Mouse (Mus musculus) thymus, postnatal 10 days (tissue): ENCODE results near the gene Gapdhs.
"Not testable (repeated sequence)": the region's sequence is repeated elsewhere in the genome, so short reads cannot be mapped to it uniquely, and the experiment has no call there.

Source experiments
- DNase-seq, 2 experiments: peaks; one replicate each; pipeline ENCODE4 v3.0.0; 2021; ENCODE audit warnings: low spot score in 2 of 2

Gapdhs gene

DNA sequence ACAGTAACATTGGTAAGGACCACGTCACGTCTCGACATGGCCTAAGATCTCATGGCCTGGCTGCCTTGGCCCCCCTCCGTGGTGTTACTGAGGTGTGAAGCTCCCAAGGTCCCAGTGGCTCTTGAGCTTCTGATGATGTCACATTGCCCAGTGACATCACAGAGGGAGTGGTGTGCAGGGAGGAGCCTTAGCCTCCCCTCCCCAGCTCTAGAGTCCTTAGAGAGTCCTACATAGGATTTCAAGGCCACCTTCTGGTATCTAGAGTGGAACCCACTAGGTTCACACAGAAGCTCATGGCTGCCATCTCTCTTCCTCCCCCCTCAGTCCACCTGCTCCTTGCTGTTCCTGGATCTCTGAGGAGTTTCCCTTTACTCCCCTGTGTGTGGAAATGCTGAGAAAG is at the start of gene Gapdhs:
TSS of gene Gapdhs (minus strand) at position 65 of the 400 bp plus-strand sequence.
- not testable (repeated sequence) for DNase-seq

DNA sequence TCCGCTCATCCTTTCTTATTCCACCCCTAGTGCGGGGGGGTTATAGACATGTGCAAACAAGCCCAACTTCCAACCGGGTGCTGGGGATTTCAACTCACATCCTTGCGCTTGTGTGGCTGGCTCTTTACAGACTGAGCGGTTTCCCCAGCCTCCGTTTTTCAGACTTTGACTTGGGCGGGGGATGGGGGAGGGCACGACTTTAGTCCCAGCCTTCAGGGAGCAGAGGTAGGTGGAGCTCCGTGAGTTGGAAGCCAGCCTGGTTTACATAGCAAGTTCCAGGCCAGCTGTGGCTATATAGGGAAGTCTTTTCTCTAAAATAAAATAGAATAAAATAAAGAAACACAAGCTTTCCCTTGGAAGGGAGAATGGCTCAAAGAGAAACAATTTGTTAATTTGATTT is 48.4 kb upstream of the Gapdhs start:
- no peak for DNase-seq

DNA sequence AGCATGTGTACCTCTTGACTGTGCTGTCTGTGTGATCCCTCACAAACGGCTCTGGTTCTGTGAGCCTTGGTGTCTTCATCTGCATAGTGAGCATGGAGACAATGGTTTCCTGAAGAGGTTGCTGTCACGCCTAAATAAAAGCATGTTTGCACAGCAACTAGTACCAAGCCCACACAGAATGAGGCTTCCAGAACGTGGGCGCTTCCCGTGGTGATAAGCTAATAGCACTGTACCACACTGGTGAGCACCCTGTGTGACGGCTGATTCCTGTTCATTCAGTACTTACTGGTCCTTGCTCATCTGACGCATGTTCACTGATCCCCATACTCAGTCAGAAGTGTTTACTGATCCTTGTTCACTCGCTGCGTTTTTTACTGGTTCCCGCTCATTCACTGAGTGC is 46.7 kb upstream of the Gapdhs start:
- DNase-seq: no peak

DNA sequence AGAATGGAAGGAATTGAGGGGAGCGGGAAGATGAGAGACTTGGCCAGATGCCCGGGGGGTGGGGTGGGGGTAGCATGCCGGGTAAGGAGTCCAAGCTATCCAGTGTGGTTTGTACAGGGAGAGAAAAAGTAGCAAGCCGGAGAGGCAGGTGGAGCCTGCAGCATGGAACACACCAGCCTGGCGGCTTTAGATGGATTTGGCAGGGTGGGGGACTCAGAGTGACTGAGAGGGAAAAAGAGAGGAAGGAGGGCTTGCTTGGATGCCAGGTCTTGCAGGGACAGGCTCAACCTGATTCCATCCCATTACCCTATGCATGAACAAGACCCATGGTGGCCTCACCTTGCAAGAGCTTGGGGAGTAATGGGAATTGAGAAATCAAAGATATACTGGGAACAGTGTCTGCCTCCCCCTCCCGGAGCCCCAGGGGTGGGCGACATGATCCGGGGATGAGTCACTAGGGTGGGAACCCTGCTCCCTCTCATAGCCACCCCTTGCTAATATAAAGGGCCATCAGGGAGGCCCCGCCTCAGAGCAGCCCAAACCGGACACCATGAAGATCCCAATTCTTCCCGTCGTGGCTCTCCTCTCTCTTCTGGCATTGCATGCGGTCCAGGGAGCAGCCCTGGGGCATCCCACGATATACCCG is 44.0 kb upstream of the Gapdhs start, which contains the start of gene Krtdap:
TSS of gene Krtdap (plus strand) at position 520 of the 646 bp plus-strand sequence.
- DNase-seq: no peak

DNA sequence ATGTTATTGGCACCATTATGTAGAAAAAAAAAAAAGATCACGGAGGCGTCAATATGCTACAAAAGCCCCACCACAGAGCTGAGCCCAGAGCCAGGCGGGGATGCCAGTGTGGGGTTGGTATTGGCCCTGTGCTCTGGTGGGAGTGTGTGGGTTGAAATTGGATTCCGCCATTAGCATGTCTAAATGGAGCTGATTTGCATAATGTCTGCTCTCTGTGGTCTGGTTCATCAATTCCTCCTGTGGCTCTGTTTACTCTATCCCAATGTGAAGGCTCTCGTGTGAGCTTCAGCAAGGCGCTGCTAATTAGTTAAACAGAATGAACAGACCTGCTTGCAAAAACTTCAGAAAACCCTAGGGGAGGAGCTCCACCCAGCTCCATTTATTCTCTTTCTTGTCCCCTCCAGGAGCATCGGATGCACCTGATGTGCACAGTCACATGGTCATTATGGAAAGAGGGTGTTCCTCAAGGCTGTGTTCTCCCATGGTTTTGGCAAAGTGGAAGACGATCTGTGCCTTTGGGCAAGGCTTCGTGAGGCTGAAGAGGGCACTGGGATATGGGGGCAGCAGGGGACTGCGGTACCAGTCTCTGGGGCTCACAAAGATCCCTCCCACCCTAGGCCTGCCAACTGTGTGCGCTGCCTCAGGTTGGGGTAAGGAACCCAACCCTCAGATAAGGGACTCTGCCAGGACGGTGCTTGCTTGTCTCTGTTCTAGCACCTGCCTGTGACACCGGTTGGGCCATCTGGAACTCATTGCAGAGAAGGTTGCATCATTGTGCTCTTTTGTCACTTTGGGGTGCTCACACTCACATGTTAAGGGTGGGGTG is 42.5 kb upstream of the Gapdhs start:
- DNase-seq: no peak

DNA sequence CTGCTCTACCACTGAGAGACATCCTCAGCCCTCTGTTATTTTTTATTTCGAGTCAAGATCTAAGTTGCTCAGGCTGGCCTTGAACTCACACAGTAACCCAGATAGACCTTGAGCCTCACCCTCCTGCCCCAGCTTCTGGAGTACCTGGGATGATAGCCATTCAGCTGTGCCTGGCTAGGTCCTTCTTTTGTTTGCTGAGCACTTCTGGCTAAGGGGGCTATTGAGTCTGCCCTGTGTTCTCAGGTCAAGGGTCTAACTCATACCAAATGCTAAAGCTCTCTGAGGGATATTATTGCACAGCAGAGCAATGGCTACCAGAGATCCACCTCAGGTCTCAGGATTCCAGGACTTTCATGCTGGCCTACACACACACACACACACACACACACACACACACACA is 41.7 kb upstream of the Gapdhs start:
- no peak for DNase-seq

DNA sequence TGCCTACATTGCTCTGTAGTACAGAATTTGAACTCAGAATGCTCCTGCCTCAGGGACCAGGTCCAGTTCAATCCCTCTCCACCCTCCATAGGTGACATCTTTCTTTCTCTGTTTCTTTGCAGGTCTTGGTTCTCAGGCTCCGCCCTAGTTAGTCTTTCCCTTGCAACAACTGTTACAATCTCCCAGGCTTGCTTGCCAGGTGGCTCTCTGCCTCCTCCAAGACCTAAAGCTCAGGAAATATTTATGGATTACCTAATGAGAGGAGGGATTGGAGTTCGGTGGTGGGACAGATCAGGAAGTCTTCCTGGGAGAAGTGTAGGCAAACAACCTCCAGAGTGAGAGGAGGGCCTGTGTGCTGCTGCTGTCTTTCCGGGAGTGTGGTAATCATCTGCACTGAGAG is 39.2 kb upstream of the Gapdhs start:
- DNase-seq: no peak

DNA sequence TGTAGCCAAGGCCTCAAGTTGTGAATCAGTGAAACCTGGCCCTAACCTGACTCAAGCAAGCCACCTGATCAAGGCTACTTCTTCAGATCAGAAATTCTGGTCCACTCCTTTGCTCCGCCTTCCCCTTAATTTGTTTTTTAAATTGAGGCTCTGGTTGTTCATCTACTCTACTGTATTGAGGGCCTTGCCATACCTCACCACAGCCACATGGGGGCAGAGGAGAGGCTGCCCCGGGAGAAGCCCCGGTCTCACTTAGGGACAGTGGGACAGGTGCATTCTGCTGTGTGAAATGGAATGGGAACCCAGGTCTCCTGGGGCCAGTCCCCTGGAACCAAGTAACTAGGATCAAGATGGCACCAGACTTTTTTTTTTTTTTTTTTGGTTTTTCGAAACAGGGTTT is 38.3 kb upstream of the Gapdhs start:
- peak in 1 of 2 experiments; percentile 31 for DNase-seq

DNA sequence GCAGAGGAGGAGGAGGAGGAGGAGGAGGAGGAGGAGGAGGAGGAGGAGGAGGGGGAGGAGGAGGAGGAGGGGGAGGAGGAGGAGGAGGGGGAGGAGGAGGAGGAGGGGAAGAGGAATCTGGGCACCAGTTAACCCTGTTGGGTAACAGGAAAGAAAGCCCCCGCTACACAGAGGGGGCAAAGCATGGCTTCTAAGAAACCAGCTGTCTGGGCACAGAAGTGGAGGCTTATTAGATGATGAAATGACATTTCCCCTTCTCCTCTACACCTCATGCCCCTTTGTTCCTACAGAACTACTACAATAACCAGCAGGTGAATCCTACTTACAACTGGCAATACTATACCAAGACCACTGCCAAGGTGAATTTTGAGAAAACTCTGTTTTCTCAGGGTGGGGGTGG is 34.4 kb upstream of the Gapdhs start:
- DNase-seq: no peak

DNA sequence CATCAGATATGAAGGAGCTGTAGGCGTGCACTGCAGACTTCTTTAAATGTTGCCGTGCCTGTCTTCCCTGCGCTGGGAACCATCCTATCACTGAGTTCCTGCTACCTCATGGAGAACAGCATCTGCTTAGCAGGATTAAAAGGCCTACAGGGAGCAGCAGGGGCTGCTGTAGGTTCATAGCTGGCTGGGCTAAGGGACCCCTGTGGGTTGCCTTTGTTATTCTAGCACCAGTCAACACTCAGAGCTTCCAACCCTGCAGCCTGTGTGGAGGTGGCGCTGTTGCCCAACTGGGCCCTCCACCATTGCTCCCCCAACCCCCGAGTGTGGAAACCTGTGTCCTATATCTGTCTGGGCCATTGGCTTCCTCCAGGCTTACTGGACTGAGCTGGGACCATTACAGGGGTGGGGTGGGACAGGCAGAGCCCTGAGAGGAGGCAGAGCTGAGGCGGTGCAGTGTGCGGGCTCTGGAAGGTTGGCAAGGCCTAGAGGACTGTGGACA is 33.6 kb upstream of the Gapdhs start:
- no peak for DNase-seq

DNA sequence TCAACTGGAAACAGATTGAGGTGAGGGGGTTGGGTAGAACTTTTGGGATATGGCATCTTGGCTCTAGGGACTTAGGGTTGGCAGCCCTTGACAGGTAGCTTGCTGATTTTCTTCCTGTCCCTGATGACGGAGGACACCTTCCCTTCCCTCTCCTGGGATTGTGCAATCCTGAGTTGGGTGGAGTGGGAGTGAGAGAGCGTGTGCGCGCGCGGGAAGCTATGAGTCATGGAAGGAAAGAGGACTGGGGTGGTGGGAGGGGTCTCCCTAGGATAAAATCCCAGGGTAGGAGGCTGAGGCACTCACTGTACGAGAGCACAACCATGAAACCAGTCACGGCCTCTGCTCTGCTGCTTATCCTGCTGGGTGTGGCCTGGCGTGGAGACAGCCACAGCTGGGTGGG is 32.6 kb upstream of the Gapdhs start:
- DNase-seq: no peak

DNA sequence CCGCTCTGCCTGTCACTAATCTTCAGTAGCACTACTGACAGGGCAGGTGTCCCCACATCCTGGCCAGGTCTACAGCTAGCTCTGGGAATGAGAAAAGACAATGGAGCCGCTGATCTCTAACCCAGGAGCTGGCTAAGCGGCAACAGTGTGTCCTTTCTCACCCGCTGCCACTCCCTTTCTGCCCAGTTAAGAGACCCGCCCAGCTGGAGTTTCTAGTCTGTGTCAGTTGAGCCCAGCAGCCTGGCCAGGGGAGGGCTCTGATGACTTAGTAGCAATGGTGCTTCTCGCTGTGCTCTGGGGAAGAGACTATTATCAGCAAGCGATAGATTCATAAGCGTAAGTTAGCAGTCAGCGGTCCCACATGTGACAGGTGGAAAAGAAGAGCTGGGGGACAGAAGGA is 25.8 kb upstream of the Gapdhs start:
- DNase-seq: no peak

DNA sequence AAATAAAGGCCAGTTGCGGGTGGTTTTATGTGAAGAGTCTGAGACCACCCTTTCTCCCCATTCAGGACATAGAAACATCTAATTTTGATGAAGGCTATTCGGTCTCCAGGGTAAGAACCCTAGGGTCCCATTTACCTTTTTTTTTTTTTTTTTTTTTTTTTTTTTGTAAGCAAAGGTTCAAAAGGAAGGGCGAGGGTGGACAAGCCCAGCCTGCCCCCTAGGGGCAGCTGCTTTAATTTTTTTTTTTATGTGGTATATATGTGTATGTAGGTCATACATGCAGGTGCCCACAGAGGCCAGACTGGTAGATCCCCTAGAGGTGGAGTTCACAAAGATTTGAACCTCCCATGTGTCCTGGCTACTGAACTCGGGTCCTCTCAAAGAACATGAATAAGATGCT is 22.9 kb upstream of the Gapdhs start:
- no peak for DNase-seq

DNA sequence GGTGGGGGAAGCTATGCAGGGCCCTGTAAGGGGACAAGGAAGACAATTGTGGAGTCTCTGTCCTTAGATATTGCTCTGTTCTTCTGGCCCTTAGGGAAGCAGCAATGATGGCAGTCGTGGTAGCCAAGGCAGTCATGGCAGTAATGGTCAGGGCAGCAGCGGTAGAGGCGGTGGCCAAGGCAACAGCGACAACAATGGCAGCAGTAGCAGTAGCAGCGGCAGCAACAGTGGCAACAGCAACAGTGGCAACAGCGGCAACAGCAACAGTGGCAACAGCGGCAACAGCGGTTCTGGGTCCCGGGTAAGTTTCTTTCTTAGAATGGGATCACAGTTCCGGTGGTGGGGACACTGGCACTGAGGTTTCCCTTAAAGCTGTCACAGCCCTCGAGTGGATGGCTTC is 21.7 kb upstream of the Gapdhs start:
- DNase-seq: no peak

DNA sequence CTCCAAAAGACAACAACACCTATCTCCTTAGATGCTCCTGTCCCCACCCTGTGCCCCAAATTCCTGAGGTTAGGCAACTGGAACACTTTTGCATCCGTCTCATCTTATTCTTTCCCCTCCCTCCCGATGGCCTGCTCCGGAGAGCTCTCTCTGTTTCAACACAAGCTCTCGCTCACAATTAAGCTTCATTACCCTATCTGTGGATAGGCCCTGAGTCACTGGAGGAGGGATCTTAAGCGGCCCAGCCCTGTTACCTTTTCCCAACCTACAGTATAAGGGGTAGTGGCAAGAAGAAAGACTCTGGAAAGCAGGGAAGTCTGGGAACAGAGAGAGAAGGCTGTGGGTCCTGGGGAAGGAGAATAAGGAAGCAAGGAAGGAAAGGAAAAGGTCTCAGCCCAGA is 20.0 kb upstream of the Gapdhs start, which contains the start of gene Dmkn:
TSS of gene Dmkn (plus strand) at position 301 of the 400 bp plus-strand sequence.
- DNase-seq: no peak

DNA sequence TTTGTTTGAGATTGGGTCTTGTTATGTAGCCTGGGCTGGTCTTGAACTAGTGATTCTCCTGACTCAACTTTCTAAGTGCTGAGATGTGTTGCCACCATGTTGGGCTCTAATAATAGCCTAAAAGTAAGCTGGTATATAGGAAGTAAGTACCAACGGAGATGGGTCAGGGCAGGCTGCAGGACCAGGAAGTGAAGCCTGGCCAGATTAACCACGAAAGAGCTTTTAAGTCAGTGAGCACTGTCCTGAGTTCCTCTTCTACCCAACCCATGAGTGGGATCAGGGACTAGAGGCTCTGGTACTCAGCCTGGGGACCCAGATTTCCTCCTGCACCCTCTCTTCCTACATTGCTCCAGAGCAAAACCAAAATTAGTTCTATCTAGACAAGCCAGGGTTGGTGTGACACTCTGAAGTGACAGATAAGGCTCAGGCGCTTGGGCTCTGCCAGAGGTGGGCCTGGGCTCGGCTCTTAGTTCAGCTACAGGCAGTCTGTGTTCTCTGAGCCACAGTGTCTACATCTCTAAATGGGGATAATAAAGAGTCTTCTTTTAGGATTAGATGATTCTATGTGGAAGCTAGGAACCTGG is 18.4 kb upstream of the Gapdhs start:
- no peak for DNase-seq

DNA sequence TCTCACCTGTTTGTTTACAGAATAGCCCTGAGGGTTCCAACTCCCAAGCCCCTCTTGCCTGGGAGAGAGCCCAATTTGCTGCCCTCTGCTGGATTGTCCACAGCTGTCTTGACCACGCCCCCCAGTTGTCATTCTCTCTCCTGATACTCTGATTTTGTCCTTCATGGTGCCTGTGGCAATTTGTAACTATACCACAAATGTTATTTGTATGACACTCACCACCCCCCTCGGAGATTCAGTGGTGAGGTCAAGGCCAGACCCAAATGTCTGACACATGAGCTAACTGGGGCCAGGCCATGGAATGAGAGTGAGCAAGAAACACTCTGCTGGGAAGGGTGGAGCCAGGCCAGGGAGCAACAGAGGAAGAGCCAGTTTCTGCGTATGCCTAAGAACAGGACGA is 15.4 kb upstream of the Gapdhs start:
- peak in 1 of 2 experiments; percentile 29 for DNase-seq

DNA sequence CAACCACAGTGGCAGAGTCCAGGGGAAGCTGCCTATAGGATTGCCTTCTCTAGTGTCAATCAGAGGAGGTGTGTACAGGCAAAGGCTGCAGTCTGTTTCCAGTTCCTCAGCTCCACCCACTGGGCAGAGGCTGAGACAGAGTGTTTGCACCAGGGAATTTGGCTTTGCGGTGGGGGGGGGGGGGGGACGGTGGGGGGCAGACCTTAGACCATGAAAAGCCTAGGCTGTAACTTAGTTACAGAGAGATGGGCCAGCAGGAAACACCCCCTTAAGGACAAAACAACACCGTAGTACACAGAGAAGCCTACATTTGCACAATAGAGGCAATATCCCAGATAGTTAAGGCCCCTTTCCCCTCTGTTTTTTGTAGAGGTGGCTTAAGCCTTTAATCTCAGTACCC is 13.5 kb upstream of the Gapdhs start:
- no peak for DNase-seq

DNA sequence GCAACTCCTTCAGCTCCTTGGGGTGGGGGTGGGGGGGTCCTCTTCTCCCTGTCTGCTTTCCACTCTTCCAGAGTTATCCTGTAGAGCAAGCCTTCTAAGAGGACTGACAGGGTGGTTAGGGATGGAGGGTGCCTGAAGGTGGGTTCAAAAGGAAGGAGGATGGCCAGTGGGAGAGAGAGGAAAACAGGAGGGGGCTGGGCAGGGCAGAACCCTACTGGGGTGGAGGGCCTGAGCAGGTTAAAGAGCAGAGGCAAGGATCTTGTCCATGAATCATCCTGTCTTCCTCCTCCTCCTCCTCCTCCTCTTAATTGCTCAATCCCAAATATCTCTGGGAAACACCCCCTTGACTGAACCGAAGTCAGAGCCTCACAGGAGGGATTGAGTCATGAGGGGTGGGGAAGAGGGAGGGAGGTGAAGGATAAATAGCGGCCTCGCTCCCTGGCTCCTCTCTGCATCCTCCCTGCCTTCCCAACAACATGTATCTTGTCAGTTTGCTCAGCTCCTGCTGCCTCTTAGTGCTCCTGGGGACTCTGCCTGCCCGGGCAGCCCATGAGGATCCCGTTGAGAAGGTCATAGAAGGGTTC is 7.7 kb upstream of the Gapdhs start, which contains the start of gene Sbsn:
TSS of gene Sbsn (plus strand) at position 386 of the 584 bp plus-strand sequence.
- DNase-seq: no peak

DNA sequence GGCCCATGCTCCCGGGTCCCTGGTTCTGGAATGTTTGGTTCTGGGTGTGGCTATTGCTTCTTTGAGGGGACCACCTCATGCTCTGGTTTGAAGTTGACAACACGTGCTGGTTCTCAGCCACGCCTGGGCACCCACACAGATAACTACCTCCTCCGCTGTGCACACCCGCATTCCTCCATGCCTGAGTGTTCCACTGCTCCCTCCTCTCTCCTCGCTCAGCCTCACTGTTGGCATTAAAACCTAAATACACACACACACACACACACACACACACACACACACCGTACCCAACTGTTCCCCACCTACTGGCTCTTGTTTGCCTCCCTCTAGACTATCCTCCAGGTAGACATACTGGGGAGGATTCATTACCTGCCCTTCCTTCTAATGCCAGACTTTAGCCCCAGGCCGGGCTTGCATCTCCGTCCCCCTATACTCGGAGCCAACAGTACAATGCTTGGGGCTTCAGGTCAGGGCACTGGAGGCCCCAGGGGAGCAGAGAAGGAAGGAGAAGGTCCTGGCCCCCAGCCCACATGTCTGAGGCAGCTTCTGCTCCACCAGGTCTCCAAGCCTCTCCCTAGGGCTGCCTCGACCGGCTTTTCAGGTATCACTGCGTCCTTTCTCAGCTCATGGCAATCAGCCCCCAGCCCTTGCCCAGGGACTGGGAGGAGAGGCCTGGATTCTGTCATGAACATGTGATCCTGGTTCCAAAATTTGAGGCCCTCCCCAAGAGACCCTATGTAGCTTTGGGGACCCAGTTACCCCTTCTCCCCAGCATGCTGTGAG is 6.5 kb upstream of the Gapdhs start:
- no peak for DNase-seq

DNA sequence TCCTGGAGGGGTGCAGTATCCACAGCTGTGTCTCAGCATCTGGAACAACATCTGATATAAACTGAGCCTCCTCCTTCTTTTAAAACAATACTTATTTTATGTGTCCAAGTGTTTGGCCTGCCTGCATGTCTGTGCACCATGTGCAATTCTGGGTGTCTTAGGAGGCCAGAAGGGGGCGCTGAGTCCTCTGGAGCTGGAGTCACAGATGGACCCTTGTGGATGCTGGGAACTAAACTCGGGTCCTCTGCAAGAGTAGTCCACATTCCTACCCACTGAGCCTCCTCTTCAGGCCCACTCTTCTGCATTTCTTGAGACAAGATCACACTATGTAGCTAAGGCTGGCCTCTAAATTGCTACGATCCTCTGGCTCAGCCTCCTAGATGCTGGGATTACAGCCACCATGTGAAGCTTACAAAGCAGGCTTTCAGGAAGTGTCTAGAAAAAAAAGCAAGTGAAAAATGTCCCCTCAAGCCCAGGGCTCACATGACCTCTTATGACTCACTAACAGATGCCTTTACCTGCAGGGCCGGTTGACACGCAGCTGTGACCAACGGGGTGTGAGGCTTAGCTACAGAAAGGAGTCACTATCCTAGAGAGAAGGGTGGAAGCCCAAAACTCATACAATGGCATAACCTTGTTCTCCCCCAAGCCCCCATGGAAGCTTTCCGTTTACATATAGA is 4.2 kb upstream of the Gapdhs start:
- DNase-seq: no peak
